31 mouse cellular contexts compared by ENCODE assay signal in the genomic region with DNA sequence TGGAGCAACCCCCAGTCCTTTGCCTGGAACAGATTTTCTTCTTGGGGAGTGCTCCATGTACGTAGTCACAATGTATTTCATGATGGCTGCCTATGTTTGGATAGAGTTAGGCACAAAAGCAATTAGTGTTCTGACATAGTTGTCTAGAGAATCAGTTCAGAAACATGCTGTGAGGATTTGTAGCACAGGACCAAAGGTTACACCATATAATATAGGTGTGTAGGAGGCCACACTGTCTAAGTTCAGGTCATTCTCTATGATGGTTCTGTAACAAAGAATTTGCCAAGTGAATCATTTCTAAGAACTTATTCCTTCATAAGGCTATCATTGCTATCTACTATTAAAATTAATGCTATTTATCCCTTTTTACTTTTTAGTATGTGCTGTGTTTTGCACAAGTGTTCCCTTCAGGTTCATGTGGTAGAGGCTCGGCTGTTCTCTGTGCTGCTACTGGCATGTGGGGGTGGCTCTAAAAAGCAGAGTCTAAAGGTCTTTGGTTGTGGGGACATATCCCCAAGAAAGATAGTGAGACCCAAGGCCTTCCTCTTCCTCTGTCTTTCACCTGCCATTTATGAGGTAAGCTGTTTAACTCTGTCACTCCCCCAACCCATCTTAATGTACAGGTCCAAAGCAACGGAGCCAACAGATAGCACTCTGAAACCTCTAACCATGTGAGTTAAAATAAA. TPM values are rescaled to one million over a fixed set of nuclear protein-coding genes. Genes with fewer than 3 reads are reported as not detected.
"Had no signal": no experiment of that assay in that cellular context is flagged by ENCODE, and none has a peak within 500 bp of the region (broad histone marks: within the 10 kb centered on the region; RNA-seq: fewer than 3 reads in every experiment).

No protein-coding gene starts in this region.

- H3K36me3 ChIP-seq: embryonic facial prominence, embryonic 10.5 days; embryonic facial prominence, embryonic 12.5 days; embryonic facial prominence, embryonic 13.5 days; embryonic facial prominence, embryonic 15.5 days; forebrain, embryonic 10.5 days; forebrain, embryonic 12.5 days; forebrain, embryonic 15.5 days had no signal

- H3K27me3 ChIP-seq: forebrain, embryonic 15.5 days had no signal

- H3K27ac ChIP-seq: embryonic facial prominence, embryonic 10.5 days; embryonic facial prominence, embryonic 12.5 days; embryonic facial prominence, embryonic 13.5 days; embryonic facial prominence, embryonic 15.5 days; forebrain, embryonic 10.5 days; forebrain, embryonic 12.5 days; forebrain, embryonic 13.5 days; forebrain, embryonic 15.5 days; gastrocnemius, adult 2 months had no signal

- H3K4me3 ChIP-seq: embryonic facial prominence, embryonic 10.5 days; embryonic facial prominence, embryonic 12.5 days; embryonic facial prominence, embryonic 13.5 days; embryonic facial prominence, embryonic 15.5 days; erythroblast, embryonic 14.5 days; forebrain, embryonic 10.5 days; forebrain, embryonic 12.5 days; forebrain, embryonic 13.5 days; forebrain, embryonic 15.5 days; gastrocnemius, adult 2 months had no signal

- ATAC-seq: forebrain, embryonic 13.5 days; forebrain, embryonic 14.5 days; forebrain, embryonic 15.5 days; forebrain, embryonic 16.5 days; forebrain, postnatal 0 days had no signal

- H3K9ac ChIP-seq: embryonic facial prominence, embryonic 12.5 days; embryonic facial prominence, embryonic 13.5 days; embryonic facial prominence, embryonic 15.5 days; forebrain, embryonic 12.5 days; forebrain, embryonic 13.5 days; forebrain, embryonic 15.5 days; forebrain, postnatal 0 days had no signal

- DNase-seq: cerebellum, adult 2 months; cerebellum, adult 8-10 months; cerebellum, adult 9-10 months; cerebellum, adult 9-11 months; cerebellum, postnatal 10 days; cerebellum, postnatal 14 days; cerebellum, postnatal 25 days; cerebellum, postnatal 36 days; embryo, embryonic 11 days; forebrain, postnatal 0 days; gastrocnemius, adult 2 months; gastrocnemius, postnatal 10 days; gastrocnemius, postnatal 14 days; gastrocnemius, postnatal 25 days; gastrocnemius, postnatal 36 days; heart, adult 11 months; heart, adult 18-20 months had no signal

- H3K9me3 ChIP-seq: embryonic facial prominence, embryonic 10.5 days; embryonic facial prominence, embryonic 12.5 days; embryonic facial prominence, embryonic 13.5 days; embryonic facial prominence, embryonic 15.5 days; forebrain, embryonic 10.5 days; forebrain, embryonic 12.5 days; forebrain, embryonic 13.5 days; forebrain, embryonic 15.5 days had no signal

- H3K4me2 ChIP-seq: embryonic facial prominence, embryonic 12.5 days; embryonic facial prominence, embryonic 13.5 days; embryonic facial prominence, embryonic 15.5 days; forebrain, embryonic 12.5 days; forebrain, embryonic 13.5 days; forebrain, embryonic 15.5 days had no signal

RNA-seq across cellular contexts. Expression of a gene that starts 3.8 kb away (rescaled TPM):
- total RNA-seq: common myeloid progenitor, adult 5-6 weeks; granulocyte monocyte progenitor cell, adult 5-6 weeks had no signal
- polyA plus RNA-seq: embryonic facial prominence, embryonic 11.5 days; erythroblast, embryonic 14.5 days had no signal
